Mouse (Mus musculus) MN1 (cell line): ENCODE measurements around the gene 4931428L18Rik.

ENCODE experiments used
- DNase-seq: peaks from one replicate; pipeline ENCODE4 v3.0.0-alpha.2; 2016; ENCODE audit warnings: low spot score

Gene 4931428L18Rik

DNA sequence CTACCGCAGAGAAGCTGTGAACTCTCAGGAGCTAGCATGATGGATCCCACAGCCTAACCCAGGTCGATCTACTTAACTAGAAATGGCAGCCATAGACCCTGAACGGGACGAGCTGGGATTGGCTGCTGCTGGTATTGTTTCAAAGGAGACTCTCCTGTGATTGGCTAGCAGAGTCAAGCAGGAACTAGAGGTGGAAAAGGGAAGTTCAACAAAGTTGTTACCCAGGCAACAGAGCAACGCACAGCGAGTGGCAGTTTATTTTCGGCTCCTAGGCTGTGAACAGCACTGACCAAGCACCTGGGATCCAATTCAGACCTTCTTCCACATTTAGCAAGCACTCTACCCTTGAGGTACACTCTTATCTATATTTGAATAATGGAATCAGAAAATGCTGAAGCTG lies at the start of gene 4931428L18Rik, which contains the start of gene Pih1d3:
Gene 4931428L18Rik, minus strand, starts transcription at position 121 of the 400 bp plus-strand sequence.
Gene Pih1d3, plus strand, starts transcription at position 275 of the 400 bp plus-strand sequence.
- no peak for DNase-seq

DNA sequence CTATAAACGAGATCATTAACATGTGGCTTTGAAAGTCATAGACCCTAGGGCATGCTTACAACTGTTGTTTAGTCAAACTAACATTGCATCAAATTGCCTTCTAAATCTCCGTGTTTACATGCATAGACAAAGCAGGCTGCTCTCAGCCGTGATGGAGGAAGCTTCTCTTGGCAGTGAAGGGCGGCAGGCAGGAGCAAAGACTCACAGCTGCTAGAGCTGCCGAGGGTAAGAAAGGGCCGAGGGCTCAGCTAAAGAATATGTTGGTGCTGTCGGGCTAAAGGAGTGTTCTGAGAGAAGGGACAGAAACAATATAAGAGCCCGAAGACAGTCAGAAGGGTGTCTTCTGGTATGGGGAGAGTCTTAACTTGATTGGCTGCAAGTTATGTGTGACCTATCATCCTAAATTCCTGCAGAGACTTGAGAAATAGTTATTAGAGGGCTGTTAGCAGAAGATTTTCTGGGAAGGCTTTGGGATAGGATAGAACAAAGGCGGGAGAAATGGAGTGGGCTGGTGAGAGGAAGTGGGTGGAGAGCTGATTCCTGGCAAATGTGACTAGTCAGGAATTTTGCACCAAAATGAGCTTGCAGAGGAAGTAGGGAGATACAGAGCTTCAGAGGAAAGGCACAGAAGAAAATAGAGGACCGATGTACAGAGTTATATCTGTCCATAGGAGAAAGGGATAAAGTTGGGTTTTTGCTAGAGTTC lies 37.9 kb upstream of the 4931428L18Rik start:
- no peak for DNase-seq

DNA sequence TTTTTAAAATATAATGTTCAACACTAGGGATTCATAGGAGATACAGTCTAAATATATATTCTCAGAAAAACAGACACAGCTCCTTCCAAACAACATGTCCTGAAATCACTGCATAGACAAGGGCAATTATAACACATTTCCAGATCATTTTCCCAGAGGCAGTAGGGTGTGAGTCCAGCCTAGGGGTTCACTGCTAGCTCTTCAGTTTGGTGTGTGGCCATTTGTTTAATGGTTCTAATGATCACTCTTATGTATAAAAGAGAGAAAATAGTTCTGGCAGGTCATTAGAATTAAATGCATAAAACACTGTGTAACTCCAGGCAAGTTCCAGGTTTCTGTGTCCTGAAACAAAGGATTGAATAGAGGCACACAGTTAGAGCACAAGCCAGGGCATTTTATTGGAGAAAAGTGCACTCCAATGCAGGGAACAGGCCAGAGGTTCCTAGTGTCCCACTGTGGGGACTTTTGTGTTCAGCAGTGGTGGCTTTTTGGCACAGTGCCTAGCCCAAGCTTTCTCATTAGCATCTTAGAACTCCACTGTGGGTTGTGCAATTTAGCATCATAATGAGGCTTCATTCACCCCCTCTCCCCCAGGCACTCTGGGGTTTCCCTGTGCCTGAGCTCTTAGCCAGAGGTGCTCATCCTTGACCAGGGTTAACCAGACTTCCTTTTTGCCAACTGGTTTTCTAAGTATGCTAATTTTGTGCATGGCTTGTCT lies 11.0 kb upstream of the 4931428L18Rik start:
- DNase-seq: no peak

DNA sequence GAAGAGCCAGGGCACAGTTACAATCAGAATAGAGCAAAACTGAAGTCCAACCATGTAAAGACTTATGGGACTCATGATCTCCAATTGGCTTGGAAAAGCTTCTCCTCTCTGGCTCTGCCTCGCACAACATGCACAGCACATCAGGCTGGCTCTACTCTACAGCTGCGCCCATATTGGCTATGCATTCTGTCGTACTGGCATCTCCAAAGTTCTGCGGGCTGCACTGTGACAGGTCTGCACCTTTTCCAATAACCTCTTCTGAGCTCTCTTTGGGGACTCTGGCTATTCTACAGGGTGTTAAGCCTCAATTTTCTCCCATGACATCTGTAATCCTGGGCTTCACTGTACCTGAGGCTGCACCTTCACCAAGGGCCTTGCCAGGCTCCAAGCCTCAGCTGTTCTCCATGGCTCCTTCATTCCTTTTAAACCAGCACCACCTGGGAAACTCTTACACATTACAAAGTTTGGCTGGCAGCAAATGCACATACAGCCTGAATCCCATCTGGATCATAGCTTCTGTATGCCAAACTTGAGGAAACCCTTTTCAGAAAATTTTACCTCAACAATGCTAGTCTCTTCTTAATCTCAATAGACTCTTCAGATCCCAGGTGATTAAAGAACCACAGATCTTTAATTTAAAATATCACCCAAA lies 1.8 kb downstream of the 4931428L18Rik start:
- DNase-seq: no peak

DNA sequence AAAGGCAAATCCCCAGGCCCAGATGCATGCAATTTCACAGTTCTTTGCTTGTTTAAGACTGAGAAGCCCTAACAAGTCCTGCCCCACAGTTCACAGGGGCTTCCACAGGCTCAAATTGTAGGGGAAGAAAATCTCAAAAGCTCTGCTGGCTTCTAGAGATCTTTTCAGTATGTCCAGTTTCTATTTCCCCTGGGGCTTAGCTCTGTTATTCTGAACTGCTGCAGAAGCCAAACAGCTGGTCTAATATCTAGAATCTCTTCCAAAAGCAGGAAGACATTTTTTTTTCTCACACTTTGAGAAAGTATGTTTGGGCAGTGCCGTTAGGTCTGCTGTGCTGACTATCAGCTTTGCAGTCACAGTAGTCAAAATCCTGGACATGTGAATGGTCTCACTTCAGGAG lies 7.7 kb downstream of the 4931428L18Rik start:
- DNase-seq: no peak

DNA sequence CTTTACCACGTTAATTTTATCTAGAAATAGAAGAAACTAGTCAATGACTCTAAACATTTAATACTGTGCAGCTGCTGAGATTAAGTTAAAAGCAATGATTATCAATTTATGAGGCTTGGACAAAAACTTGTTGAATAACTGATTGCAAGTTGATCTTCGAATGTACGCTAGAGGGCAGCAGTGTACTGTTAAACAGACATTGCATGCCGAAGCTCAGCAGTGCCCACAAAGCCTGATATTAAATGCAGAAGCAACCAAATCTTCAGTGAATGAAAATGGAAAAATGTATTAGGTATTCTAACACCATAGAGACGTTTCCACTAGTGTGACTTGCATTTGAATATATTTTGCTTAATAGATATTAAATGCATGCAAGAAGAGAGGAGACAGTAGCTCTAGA lies 12.3 kb downstream of the 4931428L18Rik start:
- DNase-seq: peak; percentile 78

DNA sequence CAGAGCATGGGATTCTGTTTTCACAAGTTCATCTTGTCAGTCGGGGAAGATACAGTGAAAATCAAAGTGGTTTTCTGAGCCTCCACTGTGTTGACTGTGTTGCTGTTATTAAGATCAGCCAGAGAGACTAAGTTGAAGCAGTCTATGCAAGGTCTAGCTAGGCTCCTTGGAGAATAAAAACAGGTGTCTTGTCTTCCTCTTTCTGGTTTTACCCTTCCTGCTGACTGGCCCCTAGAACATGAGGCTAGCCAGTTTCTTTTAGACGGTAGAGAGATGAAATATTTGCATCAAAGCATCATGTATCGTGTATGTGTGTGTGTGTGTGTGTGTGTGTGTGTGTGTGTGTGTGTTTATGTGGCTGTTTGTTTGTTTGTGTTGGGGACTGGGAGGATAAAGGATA lies 16.7 kb downstream of the 4931428L18Rik start:
- DNase-seq: no peak

DNA sequence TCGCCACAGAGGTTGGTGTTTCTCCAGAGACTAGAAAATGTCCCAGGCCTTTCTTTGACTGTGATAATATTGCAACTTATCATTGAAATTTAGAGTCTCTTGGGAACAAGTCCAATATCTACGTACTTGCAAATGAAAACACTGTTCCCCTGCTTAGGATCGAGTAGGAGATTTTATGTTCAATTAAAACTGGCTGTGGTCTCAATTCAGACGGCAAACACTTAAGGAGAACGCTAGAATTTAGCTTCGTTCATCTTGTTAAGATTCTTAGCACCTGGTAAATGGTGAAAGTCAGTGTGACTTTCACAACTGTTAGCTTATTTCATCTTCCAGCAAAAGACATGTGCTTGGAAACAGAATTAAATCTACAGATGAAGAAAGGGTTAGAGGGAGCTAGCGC lies 17.1 kb downstream of the 4931428L18Rik start:
- DNase-seq: no peak

DNA sequence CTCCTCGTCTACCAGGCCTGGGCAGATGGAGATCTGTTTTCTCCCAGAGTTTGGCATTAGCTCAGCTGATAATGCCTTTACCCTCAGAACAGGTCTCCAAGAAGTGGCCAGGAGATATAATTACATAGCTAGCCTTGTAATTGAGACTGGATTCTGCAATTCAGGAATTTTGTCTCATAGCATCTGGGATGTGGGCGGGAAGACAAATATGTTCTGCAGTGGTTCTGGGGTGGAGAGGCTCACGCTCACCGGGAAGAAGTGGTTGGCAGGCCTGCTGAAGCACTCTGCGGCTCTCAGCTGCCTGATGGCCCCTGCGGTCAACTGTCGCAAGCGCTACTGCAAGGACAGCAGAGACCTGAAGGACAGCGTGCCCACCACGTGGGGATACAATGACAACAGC lies 18.7 kb downstream of the 4931428L18Rik start:
- no peak for DNase-seq

DNA sequence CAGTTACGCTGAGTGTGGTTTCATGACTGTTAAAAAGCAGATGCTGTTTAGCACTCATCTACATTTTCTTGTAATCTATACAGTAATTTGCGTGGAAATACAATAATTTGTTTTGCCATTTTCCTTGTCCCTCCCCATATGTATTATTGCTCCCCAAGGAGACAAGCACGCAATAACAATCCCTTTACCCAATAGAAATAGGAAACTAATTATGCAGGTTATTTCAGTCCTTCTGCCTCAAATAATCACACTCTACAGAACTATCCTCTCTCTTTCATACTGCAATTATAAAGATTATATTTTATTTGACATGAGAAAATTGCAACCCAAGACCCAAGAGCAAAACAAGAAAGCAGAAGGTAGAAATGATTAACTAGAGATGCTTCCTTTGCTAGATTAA lies 25.5 kb downstream of the 4931428L18Rik start:
- no peak for DNase-seq

DNA sequence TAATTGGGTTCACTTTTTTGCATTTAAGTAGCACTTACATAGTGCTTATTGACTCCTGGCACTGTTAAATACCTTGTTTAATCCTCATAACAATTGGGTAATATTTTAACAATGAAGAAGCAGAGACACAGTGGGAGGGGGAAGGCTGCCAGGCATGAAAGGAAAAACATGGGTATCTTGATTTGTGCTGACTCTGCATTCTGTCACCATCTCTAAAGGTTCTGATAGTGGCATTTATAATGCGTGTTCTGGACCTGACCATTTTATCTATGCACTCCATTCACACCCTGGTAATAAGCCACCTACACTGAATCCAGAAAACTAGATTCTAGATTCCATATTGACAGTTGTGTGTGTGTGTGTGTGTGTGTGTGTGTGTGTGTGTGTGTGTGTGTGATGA lies 26.9 kb downstream of the 4931428L18Rik start:
- DNase-seq: no peak

DNA sequence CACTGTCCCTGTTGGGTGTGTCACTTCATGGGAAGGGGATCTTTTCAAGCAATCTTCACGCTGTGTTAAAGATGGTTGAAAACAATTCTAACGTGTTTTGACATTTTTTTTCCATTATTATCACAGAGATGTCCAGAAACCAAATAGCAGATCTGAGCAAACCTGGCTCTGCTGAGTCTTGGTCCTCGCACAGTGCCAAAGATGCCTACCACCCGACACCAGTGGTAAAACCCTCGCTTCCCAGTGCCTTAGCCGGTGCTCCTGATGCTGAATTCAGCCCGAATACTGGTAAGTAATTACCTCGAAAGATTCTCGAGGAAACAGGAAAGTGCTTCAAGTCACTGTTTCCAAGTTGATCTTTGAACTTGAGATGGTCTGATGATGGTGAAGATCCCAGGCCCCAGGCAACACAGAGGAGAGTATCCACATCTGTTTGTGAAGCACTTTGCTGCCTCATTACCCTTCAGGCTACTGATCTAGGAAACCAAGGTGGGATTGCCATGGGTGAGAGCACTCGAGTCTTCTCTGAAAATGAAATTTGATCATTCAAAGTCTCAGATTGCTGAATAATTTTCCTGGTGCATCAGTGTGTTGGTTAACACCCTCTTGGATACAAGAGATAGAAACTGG lies 32.1 kb downstream of the 4931428L18Rik start:
- no peak for DNase-seq

DNA sequence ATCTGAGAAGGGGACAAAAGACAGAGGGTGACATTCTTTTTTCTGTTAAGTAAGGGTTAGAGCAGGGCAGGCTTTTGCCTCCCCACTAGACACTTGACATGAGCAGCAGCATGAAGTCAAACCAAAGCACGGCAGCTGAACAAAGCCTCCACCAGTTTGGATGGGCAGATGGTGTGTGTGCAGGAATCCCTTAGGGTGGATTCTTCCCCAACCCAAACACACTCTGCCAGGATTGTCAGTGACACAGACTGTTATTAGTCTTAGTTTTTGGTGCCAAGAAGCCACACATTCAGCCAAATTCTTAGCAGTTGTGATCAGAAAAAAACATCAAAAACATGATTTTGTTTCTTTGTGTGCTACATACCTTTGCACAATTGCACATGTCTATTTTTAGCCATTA lies 44.2 kb downstream of the 4931428L18Rik start:
- DNase-seq: no peak

DNA sequence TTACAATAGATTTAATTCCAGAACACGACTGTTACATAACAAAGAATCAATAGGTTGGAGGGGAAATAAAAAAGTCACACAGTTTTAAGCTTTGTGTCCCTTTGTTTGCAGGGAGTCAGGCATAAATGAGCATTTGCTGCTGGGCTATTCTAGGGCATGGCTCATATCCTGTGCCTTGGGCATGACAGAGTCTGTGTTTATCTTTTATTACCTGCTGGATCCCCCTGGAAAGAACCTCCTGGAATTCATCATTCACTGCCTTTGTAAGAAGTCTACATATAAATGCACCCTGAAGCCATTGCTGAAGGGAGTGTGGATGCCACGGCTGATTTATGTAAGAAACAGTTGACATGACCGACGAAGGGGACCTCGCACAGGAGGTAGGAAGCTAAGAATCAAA lies 46.4 kb downstream of the 4931428L18Rik start, which contains the start of gene Lgsn:
Gene Lgsn, plus strand, starts transcription at position 301 of the 400 bp plus-strand sequence.
- no peak for DNase-seq

DNA sequence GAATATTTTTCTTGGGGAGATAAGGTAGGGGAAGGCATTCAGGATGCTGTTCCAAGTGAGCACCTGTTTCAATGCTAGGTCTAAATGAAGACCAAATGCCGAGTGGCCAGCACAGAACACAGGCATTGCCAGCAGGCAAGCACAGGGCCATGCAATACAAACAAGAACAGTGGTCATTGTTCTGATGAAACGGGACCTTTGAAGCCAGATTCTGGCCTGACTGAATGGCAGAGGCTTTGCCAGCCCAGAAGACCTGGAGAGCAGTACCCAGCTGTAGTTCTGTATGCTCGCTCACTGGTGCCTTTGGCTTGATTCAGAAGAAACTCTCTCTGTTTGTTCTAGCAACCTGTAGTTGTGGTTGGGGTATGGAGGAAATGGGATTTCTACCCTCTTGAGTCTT lies 47.1 kb downstream of the 4931428L18Rik start:
- no peak for DNase-seq

DNA sequence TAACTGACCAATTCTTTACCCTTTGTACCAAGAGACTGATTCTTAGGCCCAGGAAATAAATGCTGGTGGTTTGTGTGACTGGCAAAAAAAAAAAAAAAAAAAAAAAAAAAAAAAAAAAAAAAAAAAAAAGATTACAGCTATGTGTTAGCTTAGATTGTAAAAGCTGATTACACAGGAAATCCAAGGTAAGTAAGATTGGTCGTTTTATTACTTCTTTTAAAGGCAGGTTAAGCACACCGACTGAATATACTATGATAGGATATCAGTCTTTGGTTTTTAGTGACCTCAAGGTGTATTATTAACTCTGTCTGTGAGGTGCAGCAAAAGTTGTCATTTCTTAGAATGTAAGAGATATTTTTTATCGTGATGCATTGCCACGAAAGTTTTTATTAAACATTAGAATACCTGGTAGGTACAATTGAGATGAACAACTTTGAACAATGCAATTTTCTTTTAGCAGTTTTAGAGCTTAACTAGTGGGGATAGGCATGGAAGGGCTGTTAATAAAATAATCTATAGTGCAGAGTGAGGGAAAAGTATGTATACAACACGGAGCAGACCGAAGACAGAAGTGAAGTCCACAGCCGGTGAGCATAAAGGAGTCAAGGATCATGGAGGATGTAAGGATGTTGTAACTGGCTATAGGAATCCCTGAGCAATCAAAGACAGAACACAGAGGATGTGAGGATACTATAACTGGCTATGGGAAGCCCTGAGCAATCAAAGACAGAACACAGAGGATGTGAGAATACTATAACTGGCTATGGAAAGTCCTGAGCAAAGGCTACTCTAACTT lies 57.0 kb downstream of the 4931428L18Rik start:
- no peak for DNase-seq

DNA sequence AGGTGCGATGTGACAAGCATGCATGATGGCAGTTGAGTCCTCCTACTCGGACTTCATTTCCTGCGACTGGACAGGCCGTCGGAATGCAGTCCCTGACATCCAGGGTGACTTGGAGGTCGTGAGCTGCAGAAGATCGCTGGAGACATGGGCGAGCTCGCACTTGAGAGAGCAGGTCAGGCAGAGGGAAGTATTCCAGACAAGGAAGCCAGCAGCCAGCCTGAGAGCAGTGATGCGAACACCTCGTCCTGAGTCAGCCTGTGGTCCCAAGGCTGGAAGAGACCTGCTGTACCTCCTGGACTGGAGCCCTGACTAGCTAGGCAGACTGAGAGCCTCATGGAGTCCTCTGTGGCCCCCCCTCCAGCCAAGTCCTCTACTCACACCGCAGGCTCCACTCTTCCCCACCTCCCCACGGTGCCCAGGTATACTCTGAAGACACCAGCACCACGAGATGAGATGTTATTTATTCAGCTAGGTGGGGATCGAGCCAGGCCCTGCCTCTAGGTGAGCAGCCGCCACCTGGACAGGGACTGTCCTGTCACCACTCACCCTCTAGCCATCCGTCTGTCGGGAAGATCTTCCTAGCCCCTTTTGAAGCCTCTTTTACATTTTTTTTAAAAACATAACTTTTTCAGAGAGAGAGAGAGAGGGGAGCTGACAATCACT lies 57.8 kb downstream of the 4931428L18Rik start:
- no peak for DNase-seq

DNA sequence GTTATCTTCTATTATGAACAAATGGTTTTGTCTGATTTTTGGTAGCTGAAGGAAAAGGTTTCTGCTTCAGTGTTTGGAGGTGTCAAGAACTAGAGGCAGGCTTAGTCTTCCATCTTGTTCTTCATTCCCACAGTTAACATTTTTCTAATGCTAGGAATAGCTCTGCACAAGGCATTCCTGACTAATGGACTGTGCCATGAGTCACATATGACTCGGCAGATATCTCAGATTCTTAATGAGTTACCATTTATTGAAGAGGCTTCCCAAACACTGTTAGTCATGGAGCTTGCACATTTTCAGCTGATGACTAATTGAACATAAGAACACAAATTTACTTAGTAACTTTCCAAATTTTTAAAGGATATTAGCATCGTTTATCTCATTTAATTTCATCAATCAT lies 65.6 kb downstream of the 4931428L18Rik start:
- DNase-seq: peak; percentile 29

DNA sequence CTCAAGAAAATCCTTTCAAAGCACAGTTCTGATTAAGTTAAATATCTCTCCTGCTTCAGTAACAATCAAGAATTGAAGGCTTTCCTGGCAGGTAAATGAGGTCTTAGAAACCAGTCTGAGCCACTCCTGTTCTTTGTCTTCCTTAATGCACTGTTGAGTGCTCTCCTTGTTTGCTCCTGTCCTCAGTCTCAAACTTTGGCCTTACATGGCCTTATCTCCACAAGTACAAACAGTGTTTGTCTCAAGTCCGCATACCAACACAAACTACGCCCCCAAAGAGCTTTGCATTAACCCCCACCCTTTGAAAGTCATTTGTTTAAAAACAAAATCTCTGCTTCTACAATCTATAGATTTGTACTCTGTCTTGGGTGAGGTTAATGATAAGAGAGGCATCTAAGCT lies 66.3 kb downstream of the 4931428L18Rik start:
- DNase-seq: no peak

DNA sequence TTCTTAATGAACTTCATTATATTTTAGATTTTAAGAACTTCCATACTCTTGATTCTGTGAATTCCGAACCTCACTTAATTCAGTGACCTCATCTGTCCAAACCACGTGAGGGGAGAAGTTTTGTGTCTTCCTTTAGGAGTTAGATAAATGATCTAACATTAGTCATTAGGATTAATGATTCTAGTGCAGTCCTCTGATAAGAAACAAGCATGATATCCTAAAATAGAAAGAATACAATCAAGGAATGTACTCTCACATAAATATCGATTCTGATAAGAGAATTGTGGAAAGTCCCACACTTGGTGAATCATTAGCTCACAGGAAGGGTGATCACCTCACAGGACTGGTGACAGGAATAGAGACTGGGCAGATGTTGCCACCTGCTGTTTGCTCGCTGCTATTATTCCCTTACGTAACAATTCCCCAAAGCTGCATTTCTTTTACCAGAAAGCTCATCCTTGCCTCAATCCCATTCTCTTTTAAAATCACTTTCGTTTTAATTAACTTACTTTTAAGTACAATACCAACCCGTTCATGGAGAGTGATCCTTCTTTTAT lies 68.6 kb downstream of the 4931428L18Rik start:
- peak; percentile 76 for DNase-seq
